Mouse (Mus musculus) A20 (cell line): ENCODE measurements around the gene Rps27.

Experiments
- DNase-seq: peaks from one replicate; pipeline ENCODE4 v3.0.0-alpha.2; 2011; ENCODE audit warnings: low read depth, low spot score

Rps27 gene

DNA sequence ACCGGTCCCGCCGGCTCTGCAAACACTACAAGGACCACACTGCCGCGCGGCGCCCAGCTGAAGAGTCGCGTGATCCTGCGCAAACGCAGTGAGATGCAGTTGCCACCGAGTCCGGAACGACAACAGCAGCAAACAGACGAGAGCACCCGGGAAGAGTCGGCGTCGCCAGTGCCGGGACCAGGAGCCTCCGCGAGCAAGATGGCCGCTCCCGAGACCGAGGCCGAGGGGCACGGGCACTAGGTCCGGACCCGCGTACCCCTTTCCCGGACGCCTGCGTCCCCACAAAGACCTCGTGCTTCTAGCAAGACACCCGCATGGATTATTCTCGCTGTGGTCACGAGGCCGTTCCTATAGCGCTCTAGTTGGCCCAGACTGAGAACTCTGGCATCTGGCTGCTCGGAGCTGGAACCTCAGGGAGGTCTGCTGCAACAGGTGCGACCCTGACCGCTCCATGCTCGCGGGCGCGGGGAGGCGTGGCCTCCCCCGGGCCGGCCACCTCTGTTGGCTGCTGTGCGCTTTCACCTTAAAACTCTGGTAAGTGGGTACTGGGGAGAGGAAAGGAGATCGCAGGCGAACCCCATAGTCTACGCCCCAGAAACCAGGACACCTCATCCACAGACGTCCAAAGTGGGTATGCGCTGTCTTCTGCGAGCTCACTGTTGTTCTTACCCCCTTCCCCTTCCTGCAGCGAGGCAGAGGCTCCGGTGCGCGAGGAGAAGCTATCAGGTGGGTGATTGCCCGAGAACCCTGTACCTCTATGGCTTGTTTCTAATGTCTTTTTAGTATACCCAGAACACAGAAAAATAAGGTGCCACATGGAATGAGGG lies 18.3 kb upstream of the Rps27 start, which contains the start of gene Jtb:
Jtb (plus strand) TSS at position 91 of the 827 bp plus-strand sequence.
- peak; percentile 97 for DNase-seq

DNA sequence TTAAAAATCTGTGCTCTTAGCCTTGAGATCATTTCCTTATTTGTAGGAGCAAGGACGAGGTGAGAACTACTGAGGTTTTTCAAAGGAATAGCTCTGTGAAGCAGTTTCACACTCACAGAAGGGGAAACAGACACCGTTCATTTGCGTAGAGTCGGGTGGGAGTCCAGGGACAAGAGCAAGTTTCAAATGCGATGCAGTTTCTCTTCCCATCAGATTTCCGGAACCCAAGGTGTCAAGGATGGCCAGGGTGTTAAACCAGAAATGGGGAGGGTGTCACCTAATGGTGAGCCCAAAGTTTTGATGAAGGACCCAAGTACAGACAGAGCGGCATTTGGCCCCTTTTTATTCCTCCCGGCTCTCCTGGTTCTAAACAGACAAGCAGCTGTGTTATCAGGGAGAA lies 17.6 kb upstream of the Rps27 start:
- no peak for DNase-seq

DNA sequence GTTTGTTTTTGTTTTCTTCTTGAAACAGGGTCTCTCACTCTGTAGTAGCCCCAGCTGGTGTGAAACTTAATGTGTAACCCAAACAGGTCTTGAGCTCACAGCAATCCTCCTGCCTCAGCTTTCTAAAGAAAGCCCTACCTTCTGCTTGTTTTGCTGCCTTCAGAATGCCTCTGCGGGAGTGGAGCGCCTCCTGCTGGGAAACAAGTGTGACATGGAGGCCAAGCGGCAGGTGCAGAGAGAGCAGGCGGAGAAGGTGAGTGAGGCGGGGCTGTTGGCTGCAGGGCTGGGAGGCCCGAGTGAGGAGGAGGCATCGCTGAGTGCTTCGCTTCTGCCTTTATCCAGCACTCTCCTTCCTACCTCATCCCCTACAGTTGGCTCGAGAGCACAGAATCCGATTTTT lies 10.9 kb upstream of the Rps27 start:
- no peak for DNase-seq

- DNase-seq, result no peak
Measured at GRCm38 (mm10) chr3:90222941-90223340, 9.5 kb upstream of the Rps27 start.

GRCm38 (mm10) chr3:90222455-90222854 lies 9.0 kb upstream of the Rps27 start:
- DNase-seq, result no peak

GRCm38 (mm10) chr3:90221123-90221522 lies 7.7 kb upstream of the Rps27 start:
- no peak for DNase-seq

- DNase-seq, result no peak
Measured at GRCm38 (mm10) chr3:90220531-90220951, 7.1 kb upstream of the Rps27 start.

DNA sequence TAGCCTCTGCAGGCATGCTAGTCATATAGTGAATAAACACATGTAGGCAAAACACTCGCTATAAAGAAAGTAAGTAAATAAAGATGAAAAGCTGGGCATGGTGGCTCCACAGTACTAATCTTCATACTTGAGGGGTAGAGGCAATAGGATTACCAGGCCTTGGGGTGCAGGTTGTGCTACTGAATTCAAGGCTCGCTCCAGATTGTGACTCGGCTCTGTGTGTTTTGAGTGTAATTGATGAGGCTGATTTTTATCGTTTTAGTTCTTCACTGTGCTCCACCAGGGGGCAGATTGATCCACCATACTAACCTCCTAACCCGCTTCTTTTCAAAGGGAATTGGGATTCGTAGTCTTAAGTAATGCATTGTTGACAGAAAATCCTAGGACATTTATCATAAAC lies 6.6 kb upstream of the Rps27 start:
- DNase-seq, result peak; percentile 75

DNA sequence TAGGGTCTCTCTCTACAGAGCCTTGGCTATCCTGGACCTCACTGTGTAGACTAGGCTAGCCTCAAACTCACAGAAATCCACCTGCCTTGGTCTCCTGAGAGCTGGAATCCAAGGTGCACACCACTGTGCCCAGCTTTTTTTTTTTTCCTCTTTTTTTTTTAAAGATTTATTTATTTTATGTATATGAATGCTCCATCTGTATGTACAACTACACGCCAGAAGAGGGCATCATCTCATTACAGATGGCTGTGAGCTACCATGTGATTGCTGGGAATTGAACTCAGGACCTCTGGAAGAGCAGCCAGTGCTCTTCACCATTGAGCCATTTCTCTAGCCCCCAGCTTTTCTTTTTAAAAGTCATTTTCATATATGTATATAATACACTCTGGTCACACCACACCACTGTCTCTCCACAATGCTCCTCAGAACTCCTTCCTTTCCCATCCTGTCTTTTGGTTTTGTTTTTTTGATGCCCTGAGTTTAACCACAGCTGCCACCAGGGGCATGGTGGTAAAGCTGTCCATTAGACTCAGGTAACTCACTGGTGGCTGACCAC lies 2.5 kb upstream of the Rps27 start:
- DNase-seq, result peak; percentile 59

DNA sequence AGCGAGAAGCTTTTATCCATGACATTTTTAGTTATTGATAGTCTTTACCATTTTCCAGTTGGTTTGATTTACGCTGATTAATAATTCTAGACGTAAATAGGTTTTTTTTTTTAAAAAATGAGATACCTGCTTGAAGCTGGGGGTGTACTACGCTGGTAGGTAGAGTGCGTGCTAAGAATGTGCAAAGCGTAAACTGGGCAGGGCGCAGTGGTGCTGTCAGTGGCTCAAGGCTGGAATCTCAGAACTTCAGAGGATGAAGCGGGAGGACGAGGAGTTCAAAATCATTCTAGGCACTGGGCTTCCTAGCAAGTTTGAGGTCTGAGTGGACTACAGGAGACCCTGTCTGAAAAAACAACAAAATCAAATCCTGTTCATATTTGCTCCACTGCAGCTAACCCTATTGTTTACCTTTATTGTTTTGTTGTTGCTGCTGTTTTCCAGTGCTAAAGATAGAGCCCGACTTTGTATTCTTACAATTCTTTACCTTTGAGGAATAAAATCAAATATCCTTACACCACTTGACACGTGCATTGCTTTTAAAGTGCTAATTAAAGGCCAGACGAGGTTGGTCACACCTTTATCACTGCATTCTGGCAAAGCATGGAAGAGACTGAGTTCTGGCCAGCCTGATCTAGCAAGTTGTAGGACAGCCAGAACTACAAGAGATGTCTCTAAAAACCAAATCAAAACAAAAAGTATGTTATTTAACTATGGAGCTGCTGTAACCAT lies 669 bp upstream of the Rps27 start:
- DNase-seq, result no peak

- DNase-seq, result no peak
Measured at GRCm38 (mm10) chr3:90212723-90213122, 728 bp downstream of the Rps27 start.

GRCm38 (mm10) chr3:90211475-90212398 lies 1.7 kb downstream of the Rps27 start:
- no peak for DNase-seq

DNA sequence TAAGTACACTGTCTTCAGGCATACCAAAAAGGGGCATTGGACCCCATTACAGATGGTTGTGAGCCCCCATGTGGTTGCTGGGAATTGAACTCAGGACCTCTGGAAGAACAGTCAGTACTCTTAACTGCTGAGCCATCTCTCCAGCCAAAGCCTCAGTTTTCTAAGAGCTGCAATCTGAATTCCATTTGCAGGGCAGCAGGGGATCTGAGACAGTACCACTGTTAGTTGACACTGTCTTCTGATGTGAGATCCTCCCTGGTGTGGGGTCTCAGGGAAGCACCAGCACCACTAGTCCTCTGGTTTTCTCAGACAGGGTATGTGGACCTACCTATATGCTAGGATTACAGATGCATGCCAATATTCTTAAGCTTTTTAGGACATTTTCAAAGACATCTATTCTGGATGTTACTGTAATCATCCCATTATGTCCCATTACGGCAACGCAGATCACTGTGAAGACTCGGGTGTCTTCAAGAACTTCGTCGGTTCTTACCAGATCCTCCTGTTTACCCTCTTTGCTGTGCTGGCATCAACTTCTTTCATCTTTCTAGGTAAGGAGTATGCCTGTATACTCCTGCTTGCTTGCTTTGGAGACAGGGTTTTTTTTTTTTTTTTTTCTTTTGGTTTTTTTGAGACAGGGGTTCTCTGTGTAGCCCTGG lies 3.4 kb downstream of the Rps27 start:
- DNase-seq, result peak; percentile 30

GRCm38 (mm10) chr3:90208662-90209061 lies 4.8 kb downstream of the Rps27 start:
- no peak for DNase-seq

DNA sequence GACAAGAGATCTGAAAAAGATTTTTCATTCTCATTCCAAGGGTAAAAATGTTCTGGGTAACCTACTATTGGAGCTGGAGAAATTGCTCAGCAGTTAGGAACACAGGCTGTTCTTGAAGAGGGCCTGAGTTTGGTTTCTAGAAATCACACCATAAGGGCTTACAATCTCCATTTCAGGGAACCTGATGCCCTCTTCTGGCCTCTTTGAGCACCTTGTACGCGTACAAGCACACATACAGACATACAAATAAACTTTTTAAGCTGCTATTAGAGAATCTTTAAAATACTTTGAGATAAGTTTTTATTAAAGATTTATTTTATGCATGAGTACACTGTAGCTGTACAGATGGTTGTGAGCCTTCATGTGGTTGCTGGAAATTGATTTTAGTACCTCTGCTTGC lies 8.9 kb downstream of the Rps27 start:
- peak; percentile 30 for DNase-seq

DNA sequence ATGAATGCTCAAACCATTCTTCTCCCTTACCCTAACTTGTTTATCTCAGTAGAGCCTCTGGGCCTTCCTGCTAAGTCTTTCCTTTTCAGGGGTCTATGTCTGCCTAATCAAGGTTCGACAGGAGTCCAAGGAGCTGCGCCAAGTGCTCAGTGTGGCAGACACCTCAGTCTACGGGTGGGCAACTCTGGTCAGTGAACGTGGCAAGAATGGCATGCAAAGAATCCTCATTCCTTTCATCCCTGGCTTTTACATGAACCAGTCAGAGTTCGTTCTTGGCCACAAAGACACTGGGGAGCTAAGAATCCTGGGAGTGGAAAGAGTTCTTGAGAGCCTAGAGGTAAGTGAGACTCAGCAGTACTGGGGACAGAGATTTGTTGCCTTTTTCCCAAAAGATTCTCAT lies 9.8 kb downstream of the Rps27 start:
- DNase-seq, result no peak

- DNase-seq, result no peak
Measured at GRCm38 (mm10) chr3:90202884-90203283, 10.6 kb downstream of the Rps27 start.

DNA sequence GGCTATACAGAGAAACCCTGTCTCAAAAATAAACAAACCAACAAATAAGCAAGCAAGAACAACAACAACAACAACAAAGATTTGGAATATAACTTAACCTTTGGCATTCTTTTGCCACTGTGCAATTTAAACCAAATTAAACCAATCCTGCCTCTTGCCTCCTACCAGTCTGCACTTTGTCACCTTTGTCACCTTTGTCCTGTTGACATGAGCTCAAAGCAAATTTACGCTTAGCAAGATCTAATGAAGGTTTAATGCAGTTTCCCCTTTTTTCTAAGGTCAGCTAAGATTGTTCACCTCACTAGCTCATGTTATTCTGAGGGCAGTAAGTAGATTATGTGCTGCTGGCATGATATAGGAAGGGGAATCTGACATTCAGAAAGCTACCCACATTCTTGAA lies 15.9 kb downstream of the Rps27 start:
- no peak for DNase-seq

GRCm38 (mm10) chr3:90195644-90196043 lies 17.8 kb downstream of the Rps27 start:
- DNase-seq, result no peak

DNA sequence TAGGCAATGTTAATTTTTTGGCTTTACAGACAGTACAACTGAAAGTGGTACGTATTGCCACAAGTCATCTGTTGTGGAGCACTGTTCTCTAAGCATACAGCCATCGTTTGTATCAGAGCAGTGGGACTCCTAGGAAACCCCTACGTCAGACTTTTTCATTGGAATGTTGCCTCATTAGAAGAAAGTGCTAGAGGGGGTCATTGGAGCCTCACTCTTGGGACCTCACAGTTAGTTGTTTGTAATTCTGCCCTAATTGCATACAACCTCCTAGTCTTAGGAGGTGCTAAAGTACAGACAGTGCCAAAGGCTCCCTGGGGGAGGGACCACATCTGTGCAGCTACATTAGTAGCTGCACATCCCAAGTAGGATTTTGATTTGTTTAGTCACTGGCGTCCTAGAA lies 18.7 kb downstream of the Rps27 start:
- no peak for DNase-seq
